Mouse (Mus musculus): ENCODE data around the gene Dhrs13.

- TF ChIP-seq CTCF (IDR thresholded peaks at IDR 0.05; ENCODE audit: control insufficient read depth, insufficient read depth, low read length) (no peak), POLR2A (IDR thresholded peaks at IDR 0.05; ENCODE audit: borderline replicate concordance, control insufficient read depth, low read depth, low read length) (no peak)
These were observed 35.5 kb downstream of the Dhrs13 start for GRCm38 (mm10) chr11:78067566-78067965.

Data from bone marrow, adult 2 months (tissue).